Mouse (Mus musculus): ENCODE results near the gene Smpd4.

Gene Smpd4

GRCm38 (mm10) chr16:17639081-17639480 lies 19.9 kb downstream of the Smpd4 start:
- DNase-seq = no peak

- DNase-seq = no peak
These were observed 20.8 kb downstream of the Smpd4 start for GRCm38 (mm10) chr16:17639951-17640350.

- DNase-seq = no peak
These were observed 21.6 kb downstream of the Smpd4 start for GRCm38 (mm10) chr16:17640706-17641105.

- no peak for DNase-seq
These were observed 22.1 kb downstream of the Smpd4 start for GRCm38 (mm10) chr16:17641301-17641700.

GRCm38 (mm10) chr16:17642311-17642710 lies 23.2 kb downstream of the Smpd4 start:
- DNase-seq = no peak

GRCm38 (mm10) chr16:17643437-17643990 lies 24.4 kb downstream of the Smpd4 start:
- no peak for DNase-seq

GRCm38 (mm10) chr16:17646310-17647114 lies 27.4 kb downstream of the Smpd4 start, which contains the start of gene Ccdc74a:
Gene Ccdc74a, plus strand, starts transcription at chr16:17646470.
- peak; percentile 71 for DNase-seq

GRCm38 (mm10) chr16:17647156-17647555 lies 28.0 kb downstream of the Smpd4 start:
- no peak for DNase-seq

GRCm38 (mm10) chr16:17647566-17648340 lies 28.6 kb downstream of the Smpd4 start:
- no peak for DNase-seq

- DNase-seq = no peak
These were observed 30.9 kb downstream of the Smpd4 start for GRCm38 (mm10) chr16:17649925-17650605.

- DNase-seq = no peak
These were observed 31.6 kb downstream of the Smpd4 start for GRCm38 (mm10) chr16:17650711-17651110.

GRCm38 (mm10) chr16:17652607-17653006 lies 33.5 kb downstream of the Smpd4 start:
- DNase-seq = no peak

GRCm38 (mm10) chr16:17653601-17654000 lies 34.4 kb downstream of the Smpd4 start:
- DNase-seq = no peak

- no peak for DNase-seq
These were observed 35.1 kb downstream of the Smpd4 start for GRCm38 (mm10) chr16:17654188-17654795.

- no peak for DNase-seq
These were observed 37.2 kb downstream of the Smpd4 start for GRCm38 (mm10) chr16:17656212-17656871.

- DNase-seq = no peak
These were observed 46.4 kb downstream of the Smpd4 start for GRCm38 (mm10) chr16:17665568-17665967.

GRCm38 (mm10) chr16:17669886-17670285 lies 50.7 kb downstream of the Smpd4 start:
- no peak for DNase-seq

Data from right cerebral cortex, postnatal 14 days (tissue).